Mouse (Mus musculus): ENCODE data around the gene Tcam1. TPM values are rescaled to one million over a fixed set of nuclear protein-coding genes. Genes with fewer than 3 reads are reported as not detected.

Gene Tcam1
- polyA plus RNA-seq, 1 experiment from 2014 or later = 0.36 TPM

GRCm38 (mm10) chr11:106310123-106310522 lies 33.7 kb downstream of the Tcam1 start:
- no peak overlapping the region; the same call in 1 of the 2 replicates for H3K27ac ChIP-seq
- DNase-seq (ENCODE audit: low spot score) = no peak
- H3K36me3 ChIP-seq = no peaks in the 10 kb centered on the region
- WGBS = 68% methylated on average over 5 of the region's 5 CpGs
- H3K27me3 ChIP-seq (ENCODE audit: low read depth, poor library complexity, severe bottlenecking) = no peaks in the 10 kb centered on the region
- H3K4me3 ChIP-seq = no peak overlapping the region
- H3K4me1 ChIP-seq = peaks cover 31% of the 10 kb centered on the region
- H3K9me3 ChIP-seq (replicated peaks) = no peaks in the 10 kb centered on the region

- Histone ChIP-seq H3K27ac (peak overlapping the region; percentile 81), H3K4me1 (peaks cover 57% of the 10 kb centered on the region), H3K27me3 (ENCODE audit: low read depth, poor library complexity, severe bottlenecking) (no peaks in the 10 kb centered on the region), H3K4me3 (peak overlapping the region; percentile 15), H3K9me3 (replicated peaks) (no peaks in the 10 kb centered on the region), H3K36me3 (no peaks in the 10 kb centered on the region)
- WGBS = 44% methylated on average over 5 of the region's 5 CpGs
- no peak for DNase-seq (ENCODE audit: low spot score)
These were observed 37.1 kb downstream of the Tcam1 start for GRCm38 (mm10) chr11:106313533-106313932.

- Histone ChIP-seq H3K36me3 (no peaks in the 10 kb centered on the region), H3K4me1 (peaks cover 65% of the 10 kb centered on the region)
- 35% methylated on average over 9 of the region's 9 CpGs for WGBS
These were observed 37.9 kb downstream of the Tcam1 start, which contains the start of gene Cd79b for GRCm38 (mm10) chr11:106314333-106314812. TSS of gene Cd79b (minus strand) at chr11:106314762.

GRCm38 (mm10) chr11:106316416-106316815 lies 39.9 kb downstream of the Tcam1 start:
- no peaks in the 10 kb centered on the region for H3K27me3 ChIP-seq (ENCODE audit: low read depth, poor library complexity, severe bottlenecking)
- H3K9me3 ChIP-seq (replicated peaks) = no peaks in the 10 kb centered on the region
- WGBS = 15% methylated on average over 1 of the region's 1 CpGs
- H3K27ac ChIP-seq = peak overlapping the region; percentile 70
- no peak overlapping the region for H3K4me3 ChIP-seq
- peaks cover 71% of the 10 kb centered on the region for H3K4me1 ChIP-seq
- no peak for DNase-seq (ENCODE audit: low spot score)
- H3K36me3 ChIP-seq = no peaks in the 10 kb centered on the region

More at GRCm38 (mm10) chr11:106314333-106314812, 37.9 kb downstream of the Tcam1 start, which contains the start of gene Cd79b:
- peak within 1 kb of the TSS; percentile 81 for H3K27ac ChIP-seq
- no peaks in the 10 kb centered on the region for H3K9me3 ChIP-seq (replicated peaks)
- no peaks in the 10 kb centered on the region for H3K27me3 ChIP-seq (ENCODE audit: low read depth, poor library complexity, severe bottlenecking)
- peak within 1 kb of the TSS; percentile 15 for H3K4me3 ChIP-seq
- DNase-seq (ENCODE audit: low spot score) = no peak

- H3K27ac ChIP-seq = peak overlapping the region; percentile 70
These were observed 41.3 kb downstream of the Tcam1 start for GRCm38 (mm10) chr11:106317801-106318200.

GRCm38 (mm10) chr11:106318406-106319366 lies 42.2 kb downstream of the Tcam1 start:
- no peaks in the 10 kb centered on the region for H3K27me3 ChIP-seq (ENCODE audit: low read depth, poor library complexity, severe bottlenecking)
- H3K4me3 ChIP-seq = no peak overlapping the region
- peak overlapping the region; percentile 70; the same call in 1 of the 2 replicates for H3K27ac ChIP-seq
- peaks cover 59% of the 10 kb centered on the region for H3K4me1 ChIP-seq
- H3K36me3 ChIP-seq = no peaks in the 10 kb centered on the region
- DNase-seq (ENCODE audit: low spot score) = no peak
- WGBS = 76% methylated on average over 21 of the region's 21 CpGs
- H3K9me3 ChIP-seq (replicated peaks) = no peaks in the 10 kb centered on the region

More at GRCm38 (mm10) chr11:106317801-106318200, 41.3 kb downstream of the Tcam1 start:
- no peaks in the 10 kb centered on the region for H3K9me3 ChIP-seq (replicated peaks)
- H3K36me3 ChIP-seq = no peaks in the 10 kb centered on the region
- H3K27me3 ChIP-seq (ENCODE audit: low read depth, poor library complexity, severe bottlenecking) = no peaks in the 10 kb centered on the region
- no peak overlapping the region for H3K4me3 ChIP-seq
- DNase-seq (ENCODE audit: low spot score) = no peak
- 87% methylated on average over 7 of the region's 7 CpGs for WGBS
- peaks cover 68% of the 10 kb centered on the region for H3K4me1 ChIP-seq

GRCm38 (mm10) chr11:106324858-106325257 lies 48.4 kb downstream of the Tcam1 start:
- DNase-seq (ENCODE audit: low spot score) = no peak
- Histone ChIP-seq H3K4me1 (peaks cover 36% of the 10 kb centered on the region), H3K9me3 (replicated peaks) (no peaks in the 10 kb centered on the region), H3K27ac (peak overlapping the region; percentile 36; the same call in 1 of the 2 replicates), H3K36me3 (no peaks in the 10 kb centered on the region), H3K27me3 (ENCODE audit: low read depth, poor library complexity, severe bottlenecking) (no peaks in the 10 kb centered on the region), H3K4me3 (no peak overlapping the region)
- 81% methylated on average over 5 of the region's 5 CpGs for WGBS

GRCm38 (mm10) chr11:106325566-106326206 lies 49.2 kb downstream of the Tcam1 start:
- Histone ChIP-seq H3K4me3 (no peak overlapping the region), H3K27ac (peak overlapping the region; percentile 36; the same call in 1 of the 2 replicates), H3K4me1 (peaks cover 35% of the 10 kb centered on the region), H3K36me3 (no peaks in the 10 kb centered on the region), H3K9me3 (replicated peaks) (no peaks in the 10 kb centered on the region), H3K27me3 (ENCODE audit: low read depth, poor library complexity, severe bottlenecking) (no peaks in the 10 kb centered on the region)
- DNase-seq (ENCODE audit: low spot score) = peak; percentile 69
- 73% methylated on average over 8 of the region's 8 CpGs for WGBS

- Histone ChIP-seq H3K9me3 (replicated peaks) (no peaks in the 10 kb centered on the region), H3K4me1 (peaks cover 35% of the 10 kb centered on the region)
- whole genome bisulfite sequencing = 84% methylated on average over 8 of the region's 8 CpGs
These were observed 50.0 kb downstream of the Tcam1 start for GRCm38 (mm10) chr11:106326475-106326874.

GRCm38 (mm10) chr11:106328521-106328920 lies 52.0 kb downstream of the Tcam1 start:
- no peak for DNase-seq (ENCODE audit: low spot score)
- Histone ChIP-seq H3K9me3 (replicated peaks) (no peaks in the 10 kb centered on the region), H3K4me3 (no peak overlapping the region), H3K4me1 (peaks cover 41% of the 10 kb centered on the region), H3K27me3 (ENCODE audit: low read depth, poor library complexity, severe bottlenecking) (no peaks in the 10 kb centered on the region), H3K27ac (peak overlapping the region; percentile 39; the same call in 1 of the 2 replicates), H3K36me3 (no peaks in the 10 kb centered on the region)
- 57% methylated on average over 5 of the region's 5 CpGs for WGBS

More at GRCm38 (mm10) chr11:106326475-106326874, 50.0 kb downstream of the Tcam1 start:
- Histone ChIP-seq H3K27ac (no peak overlapping the region), H3K4me3 (no peak overlapping the region), H3K27me3 (ENCODE audit: low read depth, poor library complexity, severe bottlenecking) (no peaks in the 10 kb centered on the region), H3K36me3 (no peaks in the 10 kb centered on the region)
- no peak for DNase-seq (ENCODE audit: low spot score)

- Histone ChIP-seq H3K9me3 (replicated peaks) (no peaks in the 10 kb centered on the region), H3K4me1 (peaks cover 43% of the 10 kb centered on the region), H3K27ac (no peak overlapping the region), H3K36me3 (no peaks in the 10 kb centered on the region), H3K27me3 (ENCODE audit: low read depth, poor library complexity, severe bottlenecking) (no peaks in the 10 kb centered on the region), H3K4me3 (no peak overlapping the region)
- 71% methylated on average over 6 of the region's 6 CpGs for WGBS
- DNase-seq (ENCODE audit: low spot score) = no peak
These were observed 52.7 kb downstream of the Tcam1 start for GRCm38 (mm10) chr11:106329128-106329527.

GRCm38 (mm10) chr11:106329682-106330081 lies 53.2 kb downstream of the Tcam1 start:
- H3K4me3 ChIP-seq = no peak overlapping the region
- H3K4me1 ChIP-seq = peaks cover 45% of the 10 kb centered on the region
- no peaks in the 10 kb centered on the region for H3K36me3 ChIP-seq
- no peak overlapping the region for H3K27ac ChIP-seq
- no peak for DNase-seq (ENCODE audit: low spot score)
- no peaks in the 10 kb centered on the region for H3K27me3 ChIP-seq (ENCODE audit: low read depth, poor library complexity, severe bottlenecking)
- 62% methylated on average over 7 of the region's 7 CpGs for WGBS
- H3K9me3 ChIP-seq (replicated peaks) = no peaks in the 10 kb centered on the region
